Mouse (Mus musculus): ENCODE data around the gene Dctn1.
A peak's percentile ranks its signal among the peaks of the same experiment; 100 is the strongest.

Dctn1 gene

DNA sequence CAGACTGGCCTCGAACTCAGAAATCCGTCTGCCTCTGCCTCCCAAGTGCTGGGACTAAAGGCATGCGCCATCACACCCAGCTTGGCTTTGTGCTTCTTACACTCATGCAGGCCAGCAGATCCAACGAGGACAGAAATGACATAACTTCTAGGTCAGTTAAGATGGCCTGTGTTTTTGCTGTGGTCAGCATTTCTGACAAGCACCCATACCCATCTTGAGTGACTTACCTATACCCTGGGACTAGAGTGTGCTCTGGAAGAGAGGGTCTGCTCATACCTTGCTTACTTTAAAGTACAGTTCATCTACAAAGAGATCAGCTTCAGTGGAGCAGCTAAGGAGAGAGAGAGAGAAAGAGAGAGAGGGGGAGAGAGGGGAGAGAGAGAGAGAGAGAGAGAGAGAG is 67.6 kb downstream of the Dctn1 start:
- no peak for DNase-seq (ENCODE audit: low spot score)

DNA sequence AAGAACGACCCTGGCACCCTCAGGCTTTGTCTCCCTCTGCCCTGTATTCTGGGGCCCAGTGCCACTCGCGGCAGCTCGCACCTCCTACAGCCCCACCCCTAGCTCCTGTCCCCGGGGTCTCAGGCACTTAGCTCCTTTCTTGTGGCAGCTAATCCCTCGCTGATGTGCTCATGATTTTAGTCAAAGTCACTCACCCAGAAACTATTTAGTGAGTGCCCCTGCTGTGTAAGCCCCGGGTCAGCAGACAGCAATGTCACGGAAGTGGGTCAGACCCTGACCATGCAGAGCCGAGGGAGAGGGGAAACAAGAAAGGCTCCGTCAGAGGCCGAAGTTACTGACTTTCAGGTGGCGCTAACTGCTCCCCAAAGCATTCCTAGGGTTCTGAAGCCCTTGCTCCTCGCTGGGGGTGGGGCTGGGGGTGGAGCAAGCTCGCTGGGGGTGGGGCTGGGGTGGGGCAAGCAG is 68.6 kb downstream of the Dctn1 start:
- no peak for DNase-seq (ENCODE audit: low spot score)

DNA sequence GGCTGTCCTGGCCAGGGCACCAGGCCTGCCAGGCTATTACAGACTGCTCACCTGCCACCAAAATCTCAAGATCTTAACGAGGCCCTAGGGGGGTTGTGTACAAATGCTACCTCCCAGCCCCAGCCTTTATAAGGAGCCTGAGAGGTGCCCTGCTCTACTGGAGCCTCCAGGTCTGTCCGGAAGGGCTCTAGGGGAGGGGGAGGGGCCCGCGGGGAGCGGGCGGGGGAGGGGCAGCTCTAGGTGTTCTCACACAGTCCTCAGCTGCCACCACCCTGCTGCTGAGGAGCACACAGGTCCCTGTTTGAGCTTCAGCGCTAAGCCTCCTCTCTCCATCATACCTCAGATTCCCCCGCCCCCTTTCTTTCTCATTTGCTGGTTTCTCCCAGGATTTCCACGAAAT is 71.4 kb downstream of the Dctn1 start:
- DNase-seq (ENCODE audit: low spot score), result no peak

DNA sequence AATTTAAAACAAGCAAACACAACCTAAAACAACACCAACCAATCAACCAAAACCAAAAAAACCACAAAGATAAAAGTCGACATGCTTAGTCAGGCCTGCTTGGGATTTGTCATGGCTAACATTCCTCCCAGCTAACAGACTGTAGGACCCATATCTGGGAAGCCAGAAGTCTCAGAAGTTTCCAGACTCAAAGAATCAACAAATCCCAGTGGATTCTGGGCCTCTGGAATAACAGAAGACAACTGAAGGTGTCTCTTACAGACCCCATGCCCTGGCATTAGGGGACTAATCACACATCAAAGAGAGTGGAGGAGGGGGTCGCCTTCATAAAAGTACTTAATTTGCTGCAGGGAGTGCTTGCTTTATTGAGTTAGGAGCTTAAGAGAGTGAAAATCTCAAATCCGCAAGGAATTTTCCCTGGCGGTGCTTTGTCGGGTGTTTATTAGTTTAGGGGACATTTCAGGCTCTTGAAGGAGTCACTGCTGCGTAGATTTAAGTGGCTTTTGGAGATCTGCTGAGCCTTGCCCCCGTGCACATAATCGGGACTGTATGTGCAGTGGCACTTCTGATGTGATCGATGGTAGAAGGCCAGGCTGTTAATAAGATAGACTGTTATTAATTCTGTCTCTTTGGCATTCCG is 78.8 kb downstream of the Dctn1 start:
- no peak for DNase-seq (ENCODE audit: low spot score)

DNA sequence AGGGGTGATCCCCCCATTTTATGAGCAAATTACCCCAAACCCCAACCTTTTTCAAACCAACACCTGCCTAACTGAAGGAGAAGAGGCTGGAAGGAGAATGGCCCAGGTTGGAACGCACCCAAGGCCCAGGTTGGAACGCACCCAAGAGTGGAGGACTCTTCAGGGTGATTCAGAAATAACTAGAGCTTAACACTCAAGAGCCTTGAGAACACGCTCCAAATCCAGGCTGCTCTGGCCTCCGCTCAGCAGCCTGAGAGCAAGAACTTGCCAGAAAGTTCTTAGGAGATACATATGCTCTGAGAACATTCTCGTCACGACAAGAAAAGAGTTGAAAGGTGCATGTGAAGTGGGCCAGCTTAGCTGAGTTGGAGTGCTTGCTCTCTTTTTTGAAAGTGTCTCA is 79.4 kb downstream of the Dctn1 start:
- peak; percentile 64 for DNase-seq (ENCODE audit: low spot score)

DNA sequence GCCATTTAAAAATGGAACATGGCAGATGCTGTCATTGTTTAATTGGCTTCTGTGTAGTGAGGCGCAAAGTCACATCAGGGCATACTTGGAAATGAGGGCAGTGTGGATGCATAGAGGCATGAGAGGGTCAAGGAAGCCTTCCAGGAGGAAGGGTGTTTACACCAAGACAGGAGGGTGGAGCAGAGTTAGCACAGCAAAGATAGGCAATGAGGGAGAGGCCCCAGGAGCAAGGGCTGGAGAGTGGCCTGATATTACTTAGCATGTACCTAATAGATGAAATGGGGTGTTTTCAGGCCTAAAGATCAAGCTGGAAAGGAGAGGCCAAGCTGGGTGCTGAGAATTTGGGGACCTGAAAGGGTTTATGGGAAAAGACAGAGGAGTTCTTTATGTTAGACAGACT is 80.3 kb downstream of the Dctn1 start:
- no peak for DNase-seq (ENCODE audit: low spot score)

DNA sequence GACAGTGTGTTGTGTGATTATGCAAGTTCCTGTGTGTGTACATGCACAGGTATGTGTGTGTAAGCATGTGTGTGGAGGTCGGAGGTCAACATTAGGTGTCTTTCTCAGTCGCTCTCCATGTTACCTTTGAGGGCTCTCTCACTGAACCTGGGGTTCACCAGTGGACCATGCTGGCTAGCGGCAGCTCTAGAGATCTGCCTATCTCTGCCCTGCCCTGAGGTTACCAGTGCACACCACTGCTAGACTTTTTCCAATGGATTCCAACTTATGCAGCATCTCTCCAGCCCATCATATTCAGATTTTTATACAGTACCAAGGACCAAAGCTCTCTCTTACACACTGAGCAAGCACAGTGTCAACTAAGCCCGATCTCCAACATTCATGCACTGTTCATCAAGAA is 81.0 kb downstream of the Dctn1 start:
- DNase-seq (ENCODE audit: low spot score), result no peak

DNA sequence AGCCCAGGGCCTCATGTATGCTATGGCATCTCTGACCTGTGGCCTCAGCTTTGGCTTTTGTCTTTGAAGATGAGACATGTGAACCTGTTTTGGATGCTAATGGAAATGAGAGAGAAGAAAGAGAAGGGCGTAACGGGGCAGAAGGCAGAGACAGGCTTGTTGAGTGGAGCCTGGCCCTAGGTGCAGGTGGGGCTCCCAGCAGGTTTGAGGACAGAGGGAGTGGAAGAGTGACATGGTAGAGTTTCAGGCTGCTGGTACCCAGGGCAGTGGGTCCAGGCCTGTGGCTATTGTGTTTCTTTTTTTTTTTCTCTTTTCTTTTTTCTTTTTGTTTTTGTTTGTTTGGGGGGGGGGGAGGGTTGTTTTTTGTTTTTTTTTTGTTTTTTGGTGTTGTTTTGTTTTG is 81.4 kb downstream of the Dctn1 start:
- no peak for DNase-seq (ENCODE audit: low spot score)

Data from ovary, adult 18-20 months (tissue).